Mouse (Mus musculus) E14TG2a.4 (cell line): ENCODE results near the gene Ush2a.

Experiments
- CTCF ChIP-seq: conservative IDR thresholded peaks from 2 replicates; pipeline ENCODE4 v1.5.1; 2014; ENCODE audit warnings: low read length
- POU5F1 ChIP-seq: IDR thresholded peaks from 2 replicates; pipeline ENCODE4 v1.6.1; 2014; ENCODE audit warnings: low read length, borderline replicate concordance

- TF ChIP-seq CTCF (no peak), POU5F1 (no peak)
These were observed 314.5 kb downstream of the Ush2a start for GRCm38 (mm10) chr1:188576246-188576747.
